Mouse (Mus musculus) kidney, embryonic 15.5 days (tissue): ENCODE measurements around the gene Htr3b. TPM values are rescaled to one million over a fixed set of nuclear protein-coding genes. Genes with fewer than 3 reads are reported as not detected.

Experiments used
- ATAC-seq: fragments of 200-750 bp; cut with Nextera tagmentation; replicated peaks from 2 replicates; pipeline ENCODE4 v1.8.0; 2017; ENCODE audit warnings: moderate TSS enrichment; ENCODE audit not compliant: low FRiP score
- H3K27ac ChIP-seq: fragments of 300-500 bp; sonication (generic); 2 replicates; pipeline ENCODE4 v1.5.1; 2015; ENCODE audit warnings: mild to moderate bottlenecking, inconsistent platforms
- H3K27me3 ChIP-seq: fragments of 300-500 bp; sonication (generic); 2 replicates; pipeline ENCODE4 v1.6.1; 2015; ENCODE audit warnings: inconsistent platforms
- H3K36me3 ChIP-seq: fragments of 300-500 bp; sonication (generic); 2 replicates; pipeline ENCODE4 v1.6.1; 2015; ENCODE audit warnings: inconsistent platforms
- H3K4me1 ChIP-seq: fragments of 300-500 bp; sonication (generic); 2 replicates; pipeline ENCODE4 v1.6.1; 2015; ENCODE audit warnings: inconsistent platforms
- H3K4me2 ChIP-seq: fragments of 300-500 bp; sonication (generic); 2 replicates; pipeline ENCODE4 v1.6.1; 2015; ENCODE audit warnings: moderate library complexity, mild to moderate bottlenecking, inconsistent platforms
- H3K4me3 ChIP-seq: fragments of 300-500 bp; sonication (generic); replicated peaks from 2 replicates; pipeline ENCODE4 v1.5.1; 2015; ENCODE audit warnings: mild to moderate bottlenecking, inconsistent platforms
- H3K9ac ChIP-seq: fragments of 300-500 bp; sonication (generic); 2 replicates; pipeline ENCODE4 v1.6.1; 2015; ENCODE audit warnings: mild to moderate bottlenecking, inconsistent platforms
- H3K9me3 ChIP-seq: fragments of 300-500 bp; sonication (generic); replicated peaks from 2 replicates; pipeline ENCODE4 v1.6.1; 2016; ENCODE audit warnings: inconsistent platforms
- WGBS: fragments of 180-500 bp; shearing (Covaris S2); methylation state at CpG from one replicate; pipeline ENCODE4 v1.1.7; 2015; ENCODE audit warnings: mixed read lengths; 5-methylcytosine and 5-hydroxymethylcytosine counted together
- polyA plus RNA-seq: library from polyadenylated mRNA; unstranded; fragments of >200 nt; fragmentation: Nextera tagmentation; extraction: Ambion mirVana; gene quantifications from 2 replicates; pipeline ENCODE4 v1.2.1, GENCODE M21; 2015

Htr3b gene
- polyA plus RNA-seq, 1 experiment from 2014 or later: 0.32 TPM

DNA sequence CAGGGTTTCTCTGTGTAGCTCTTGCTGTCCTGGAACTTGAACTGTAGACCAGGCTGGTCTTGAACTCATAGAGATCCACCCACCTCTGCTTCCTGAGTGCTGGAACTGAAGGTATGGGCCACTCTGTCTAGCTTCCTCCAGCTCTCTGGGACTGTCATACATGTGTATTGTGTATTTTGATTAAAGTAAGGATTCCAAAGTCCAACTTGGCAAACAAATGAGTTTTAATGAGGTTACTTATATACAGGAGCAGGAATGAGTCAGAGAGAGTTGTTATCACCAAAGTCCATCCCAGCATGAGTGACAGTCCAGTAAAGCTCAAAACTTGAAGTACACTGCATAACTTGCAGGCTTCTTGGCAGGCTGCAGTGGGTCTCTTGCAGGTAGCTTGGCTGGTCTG lies 17.0 kb upstream of the Htr3b start:
- no peak overlapping the region for H3K4me3 ChIP-seq
- H3K4me2 ChIP-seq: no peak overlapping the region
- no peak overlapping the region for H3K27ac ChIP-seq

DNA sequence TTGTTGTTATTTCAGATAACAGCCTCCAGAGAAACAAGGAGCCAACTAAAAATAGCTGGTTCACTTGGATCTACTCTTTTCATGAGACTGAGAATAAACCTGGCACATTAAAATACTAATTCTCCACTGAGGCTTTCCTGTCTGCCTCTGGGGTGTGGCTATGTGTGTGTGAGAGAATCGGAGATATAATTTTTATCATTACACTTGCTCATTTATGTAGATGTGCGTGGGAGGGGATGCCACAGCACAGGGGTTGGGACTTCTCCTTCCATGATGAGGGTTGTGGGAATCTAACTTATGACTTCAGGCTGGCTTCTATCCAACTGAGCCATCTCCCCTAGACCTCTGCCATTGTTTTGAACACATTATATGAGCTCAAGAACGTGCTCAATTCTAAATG lies 16.0 kb upstream of the Htr3b start:
- Histone ChIP-seq H3K27ac (no peak overlapping the region), H3K4me2 (no peak overlapping the region), H3K27me3 (no peaks in the 10 kb centered on the region), H3K9me3 (no peaks in the 10 kb centered on the region), H3K4me1 (peaks cover 8% of the 10 kb centered on the region; the same call in 1 of the 2 replicates), H3K9ac (no peak overlapping the region), H3K4me3 (no peak overlapping the region), H3K36me3 (no peaks in the 10 kb centered on the region)
- 74% methylated on average over 3 of the region's 3 CpGs for WGBS
- no peak for ATAC-seq

More for the DNA sequence above, 17.0 kb upstream of the Htr3b start:
- H3K36me3 ChIP-seq: no peaks in the 10 kb centered on the region
- peaks cover 11% of the 10 kb centered on the region for H3K4me1 ChIP-seq
- no peak overlapping the region for H3K9ac ChIP-seq
- H3K9me3 ChIP-seq: no peaks in the 10 kb centered on the region
- no peaks in the 10 kb centered on the region for H3K27me3 ChIP-seq
- no peak for ATAC-seq

GRCm38 (mm10) chr9:48980371-48980770 lies 15.6 kb upstream of the Htr3b start:
- H3K27ac ChIP-seq: no peak overlapping the region
- H3K36me3 ChIP-seq: no peaks in the 10 kb centered on the region
- H3K27me3 ChIP-seq: no peaks in the 10 kb centered on the region
- peaks cover 8% of the 10 kb centered on the region; the same call in 1 of the 2 replicates for H3K4me1 ChIP-seq
- no peak overlapping the region for H3K4me2 ChIP-seq
- no peaks in the 10 kb centered on the region for H3K9me3 ChIP-seq
- no peak overlapping the region for H3K9ac ChIP-seq
- no peak for ATAC-seq
- 62% methylated on average over 5 of the region's 5 CpGs for WGBS
- H3K4me3 ChIP-seq: no peak overlapping the region

- Histone ChIP-seq H3K27ac (no peak overlapping the region), H3K9ac (no peak overlapping the region), H3K4me3 (no peak overlapping the region), H3K4me2 (no peak overlapping the region), H3K9me3 (no peaks in the 10 kb centered on the region), H3K36me3 (no peaks in the 10 kb centered on the region), H3K27me3 (no peaks in the 10 kb centered on the region), H3K4me1 (no peaks in the 10 kb centered on the region)
- 80% methylated on average over 6 of the region's 6 CpGs for WGBS
- no peak for ATAC-seq
Observed at GRCm38 (mm10) chr9:48976661-48977355, 12.0 kb upstream of the Htr3b start.

DNA sequence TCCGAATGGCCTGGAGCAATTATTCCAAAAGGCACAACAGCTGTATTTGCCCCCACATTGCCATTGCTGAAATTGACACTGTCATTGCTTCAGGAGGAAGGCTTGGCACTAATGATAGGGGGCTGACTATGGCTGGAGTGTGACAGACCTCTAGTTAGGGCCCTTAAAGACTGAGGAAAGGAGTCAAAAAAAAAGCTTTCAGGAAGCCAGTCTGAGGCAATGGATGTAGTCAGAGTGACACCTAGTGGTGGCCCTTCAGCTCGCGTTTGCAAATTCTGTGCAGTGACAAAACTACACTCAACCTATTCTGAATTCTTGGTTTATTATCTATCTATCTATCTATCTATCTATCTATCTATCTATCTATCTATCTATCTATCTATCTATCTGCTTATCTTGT lies 7.7 kb upstream of the Htr3b start:
- no peak for ATAC-seq
- Histone ChIP-seq H3K36me3 (no peaks in the 10 kb centered on the region), H3K27me3 (no peaks in the 10 kb centered on the region), H3K4me3 (no peak overlapping the region), H3K27ac (no peak overlapping the region), H3K4me2 (no peak overlapping the region), H3K9me3 (no peaks in the 10 kb centered on the region), H3K9ac (no peak overlapping the region), H3K4me1 (no peaks in the 10 kb centered on the region)
- WGBS: 30% methylated on average over 3 of the region's 3 CpGs

GRCm38 (mm10) chr9:48962131-48962530 lies 2.7 kb downstream of the Htr3b start:
- H3K9ac ChIP-seq: no peak overlapping the region
- no peak overlapping the region for H3K4me2 ChIP-seq
- H3K27me3 ChIP-seq: peaks cover 11% of the 10 kb centered on the region
- no peaks in the 10 kb centered on the region for H3K9me3 ChIP-seq
- no peak overlapping the region for H3K27ac ChIP-seq
- WGBS: 24% methylated on average over 7 of the region's 7 CpGs
- H3K36me3 ChIP-seq: no peaks in the 10 kb centered on the region
- no peak for ATAC-seq
- H3K4me1 ChIP-seq: peaks cover 12% of the 10 kb centered on the region
- H3K4me3 ChIP-seq: no peak overlapping the region

GRCm38 (mm10) chr9:48961314-48961713 lies 3.5 kb downstream of the Htr3b start:
- Histone ChIP-seq H3K4me3 (peak overlapping the region; percentile 17; the same call in 1 of the 2 replicates), H3K27me3 (peaks cover 11% of the 10 kb centered on the region), H3K4me1 (peaks cover 12% of the 10 kb centered on the region), H3K36me3 (no peaks in the 10 kb centered on the region), H3K9me3 (no peaks in the 10 kb centered on the region), H3K9ac (no peak overlapping the region), H3K27ac (no peak overlapping the region), H3K4me2 (peak overlapping the region; percentile 49)
- ATAC-seq: no peak
- 12% methylated on average over 12 of the region's 12 CpGs for WGBS

DNA sequence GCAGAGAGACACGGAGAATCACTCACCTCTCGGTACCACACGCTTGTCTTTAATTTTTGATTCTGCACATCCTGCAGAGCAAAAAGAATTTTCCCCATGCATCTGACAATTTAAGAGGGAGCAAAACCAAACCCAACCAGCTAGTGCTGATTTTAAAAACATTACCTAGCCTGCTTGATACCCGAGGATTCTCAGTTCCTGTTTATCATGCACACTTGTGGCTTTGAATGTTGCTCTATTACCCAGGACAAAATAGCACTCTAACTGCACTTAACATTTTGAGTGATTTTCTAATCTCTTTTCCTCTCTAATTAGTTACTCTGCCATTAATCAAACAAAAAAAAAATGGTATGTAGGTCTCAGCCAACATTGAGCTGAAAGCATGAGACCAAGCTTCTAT lies 17.2 kb downstream of the Htr3b start:
- H3K9me3 ChIP-seq: no peaks in the 10 kb centered on the region
- ATAC-seq: no peak
- WGBS: 87% methylated on average over 4 of the region's 4 CpGs
- no peaks in the 10 kb centered on the region for H3K4me1 ChIP-seq
- H3K27me3 ChIP-seq: no peaks in the 10 kb centered on the region
- no peaks in the 10 kb centered on the region for H3K36me3 ChIP-seq
- H3K27ac ChIP-seq: no peak overlapping the region
- no peak overlapping the region for H3K9ac ChIP-seq
- H3K4me2 ChIP-seq: no peak overlapping the region
- H3K4me3 ChIP-seq: no peak overlapping the region

DNA sequence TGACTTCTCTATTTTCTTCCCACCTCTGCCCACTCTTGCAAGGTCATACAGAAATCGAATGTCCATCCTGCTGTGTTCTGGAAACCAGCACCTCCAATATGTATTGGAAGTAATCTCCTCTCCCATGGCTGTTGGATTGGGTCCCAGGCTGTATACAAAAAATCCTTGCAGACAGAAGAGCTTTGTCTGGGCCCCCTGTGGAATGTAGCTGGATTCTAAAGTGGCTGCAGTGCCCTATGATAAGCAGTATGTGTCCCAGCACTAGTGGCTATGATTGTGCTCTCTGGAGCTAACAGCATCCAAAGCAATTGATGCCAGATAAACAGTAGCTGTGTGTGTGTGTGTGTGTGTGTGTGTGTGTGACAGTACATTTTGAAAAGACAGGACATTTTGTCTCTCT lies 22.4 kb downstream of the Htr3b start:
- 83% methylated on average over 1 of the region's 1 CpGs for WGBS

DNA sequence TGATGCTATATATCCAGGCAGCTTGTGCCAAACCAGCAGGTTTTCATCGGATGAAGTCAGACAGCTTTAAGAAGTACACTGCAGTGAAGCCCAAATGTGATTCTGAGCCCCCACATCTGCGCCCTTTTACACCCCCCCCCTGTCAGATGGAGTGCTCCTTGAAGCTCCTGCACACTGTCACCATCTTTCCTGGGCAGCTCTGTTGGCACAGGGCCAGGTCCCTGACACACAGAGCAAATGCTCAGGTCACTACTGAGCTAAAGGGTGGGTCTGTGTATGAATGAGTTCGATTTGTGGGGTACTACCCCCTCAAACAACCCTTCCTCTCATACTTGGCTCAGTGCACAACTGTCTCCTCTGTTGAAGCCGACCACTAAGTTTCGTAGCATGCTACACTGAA lies 35.4 kb downstream of the Htr3b start:
- Histone ChIP-seq H3K36me3 (no peaks in the 10 kb centered on the region), H3K9me3 (no peaks in the 10 kb centered on the region), H3K9ac (no peak overlapping the region), H3K27ac (no peak overlapping the region), H3K4me2 (no peak overlapping the region), H3K4me1 (no peaks in the 10 kb centered on the region), H3K4me3 (no peak overlapping the region), H3K27me3 (peaks cover 10% of the 10 kb centered on the region)
- no peak for ATAC-seq
- WGBS: 74% methylated on average over 5 of the region's 5 CpGs

More for the DNA sequence above, 22.4 kb downstream of the Htr3b start:
- Histone ChIP-seq H3K36me3 (no peaks in the 10 kb centered on the region), H3K4me2 (no peak overlapping the region), H3K9ac (no peak overlapping the region), H3K27me3 (no peaks in the 10 kb centered on the region), H3K4me3 (no peak overlapping the region), H3K9me3 (no peaks in the 10 kb centered on the region), H3K27ac (no peak overlapping the region), H3K4me1 (no peaks in the 10 kb centered on the region)
- ATAC-seq: no peak

DNA sequence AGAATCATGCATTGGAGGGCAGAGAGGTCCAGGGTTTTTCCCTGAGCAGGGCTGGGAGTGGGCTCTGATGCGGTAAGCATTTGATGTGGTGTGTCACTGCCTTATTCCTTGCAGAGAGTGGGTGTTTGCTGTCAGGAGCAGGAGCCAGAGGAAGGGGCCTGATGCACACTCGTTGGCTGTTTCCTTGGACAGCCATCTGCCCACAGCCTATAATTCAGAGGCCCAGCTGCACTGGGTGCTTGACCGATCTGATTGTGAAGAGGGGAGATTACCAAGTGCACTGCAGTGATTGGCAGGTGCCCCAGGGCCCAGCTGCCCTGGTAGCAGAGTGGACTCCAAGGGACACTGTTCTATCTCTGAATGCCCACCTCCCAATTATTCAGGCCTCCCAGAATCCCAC lies 36.0 kb downstream of the Htr3b start:
- Histone ChIP-seq H3K4me3 (no peak overlapping the region), H3K36me3 (no peaks in the 10 kb centered on the region), H3K9me3 (no peaks in the 10 kb centered on the region), H3K4me2 (no peak overlapping the region), H3K9ac (no peak overlapping the region), H3K27ac (no peak overlapping the region), H3K4me1 (no peaks in the 10 kb centered on the region), H3K27me3 (peaks cover 10% of the 10 kb centered on the region)
- 70% methylated on average over 3 of the region's 3 CpGs for WGBS
- no peak for ATAC-seq

DNA sequence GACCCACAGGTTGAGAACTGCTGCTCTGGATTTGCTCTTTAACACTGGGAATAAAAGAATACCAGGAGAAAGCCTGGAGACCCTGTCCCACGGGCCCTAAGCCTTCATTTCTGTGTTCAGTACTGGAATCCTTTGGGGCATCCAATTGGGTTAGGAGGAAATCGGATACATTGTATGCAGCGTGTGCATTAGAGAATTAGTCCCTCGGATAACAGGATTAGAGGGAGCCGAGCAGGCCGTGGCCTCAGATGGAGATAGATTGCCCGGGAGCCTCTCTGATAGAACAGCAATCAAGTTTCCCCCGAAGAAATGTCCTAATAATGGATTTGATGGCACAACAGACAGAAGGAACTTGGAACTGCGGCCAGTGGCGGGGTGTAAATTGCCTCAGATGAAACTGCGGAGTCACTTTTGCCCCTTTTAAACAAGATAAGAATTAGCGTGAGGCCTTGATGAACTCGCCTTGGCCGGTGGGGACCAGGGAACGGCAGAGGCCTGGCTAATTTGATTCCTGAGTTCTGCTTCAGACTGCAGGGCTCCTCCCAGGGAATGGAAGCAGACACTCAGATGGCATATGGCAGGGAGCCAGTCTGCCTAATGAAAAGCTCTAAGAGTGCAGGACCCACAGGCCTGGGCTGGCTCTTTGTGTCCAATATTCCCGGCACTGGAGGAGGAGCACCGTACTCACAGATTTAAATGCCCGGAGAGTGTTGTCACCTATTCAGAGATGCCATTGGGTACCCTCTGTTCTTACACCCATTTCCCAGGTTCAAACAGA lies 48.6 kb downstream of the Htr3b start:
- no peak for ATAC-seq
- no peak overlapping the region for H3K9ac ChIP-seq
- H3K27me3 ChIP-seq: no peaks in the 10 kb centered on the region
- peaks cover 1% of the 10 kb centered on the region; the same call in 1 of the 2 replicates for H3K4me1 ChIP-seq
- no peaks in the 10 kb centered on the region for H3K9me3 ChIP-seq
- no peaks in the 10 kb centered on the region for H3K36me3 ChIP-seq
- H3K4me2 ChIP-seq: no peak overlapping the region
- 79% methylated on average over 18 of the region's 18 CpGs for WGBS
- no peak overlapping the region for H3K4me3 ChIP-seq
- H3K27ac ChIP-seq: no peak overlapping the region
